Mouse (Mus musculus): ENCODE measurements at regions not wholly inside any gene's neighbourhood (a gene's known extent, or its start where the extent isn't known, plus 50 kb on each side); places are given as distances from the start of the nearest gene placed in this dataset.

DNA sequence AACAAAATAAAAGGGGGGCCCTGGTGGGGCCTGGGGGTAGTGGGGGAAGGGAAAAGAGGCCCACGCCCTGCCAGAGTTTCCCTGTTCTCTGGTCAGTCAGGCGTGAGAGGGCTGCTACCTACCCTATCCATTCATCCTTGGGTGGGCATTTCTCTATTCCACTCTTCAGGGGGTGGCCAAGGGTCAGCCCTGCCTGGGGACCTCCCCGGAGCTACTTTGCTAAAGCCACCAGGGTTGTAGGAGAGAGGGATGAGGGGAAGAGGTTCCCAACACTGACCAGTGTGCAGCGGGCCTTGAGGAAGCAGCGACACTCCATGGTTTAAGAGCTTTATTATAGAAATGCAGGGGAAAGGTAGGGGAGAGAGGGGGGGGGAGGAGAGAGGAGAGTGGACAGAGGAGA is 79.6 kb upstream of the Megf9 start:
- H3K27ac ChIP-seq (ENCODE audit: low read depth, low read length) = no peak overlapping the region
- WGBS = 43% methylated on average over 5 of the region's 5 CpGs
- no peak for ATAC-seq
- no peaks in the 10 kb centered on the region for H3K4me1 ChIP-seq (ENCODE audit: control insufficient read depth, insufficient read depth, low read depth, low read length)
- H3K27me3 ChIP-seq (replicated peaks; ENCODE audit: control insufficient read depth, insufficient read depth, low read length) = no peaks in the 10 kb centered on the region
- no peak overlapping the region for H3K4me2 ChIP-seq (ENCODE audit: low read length)
- no peak overlapping the region for H3K9ac ChIP-seq (ENCODE audit: low read depth, low read length)
- H3K4me3 ChIP-seq (ENCODE audit: low read length) = no peak overlapping the region
- no peaks in the 10 kb centered on the region for H3K36me3 ChIP-seq (ENCODE audit: control insufficient read depth, insufficient read depth, low read length)
- H3K9me3 ChIP-seq (ENCODE audit: control insufficient read depth, low read length) = no peaks in the 10 kb centered on the region

DNA sequence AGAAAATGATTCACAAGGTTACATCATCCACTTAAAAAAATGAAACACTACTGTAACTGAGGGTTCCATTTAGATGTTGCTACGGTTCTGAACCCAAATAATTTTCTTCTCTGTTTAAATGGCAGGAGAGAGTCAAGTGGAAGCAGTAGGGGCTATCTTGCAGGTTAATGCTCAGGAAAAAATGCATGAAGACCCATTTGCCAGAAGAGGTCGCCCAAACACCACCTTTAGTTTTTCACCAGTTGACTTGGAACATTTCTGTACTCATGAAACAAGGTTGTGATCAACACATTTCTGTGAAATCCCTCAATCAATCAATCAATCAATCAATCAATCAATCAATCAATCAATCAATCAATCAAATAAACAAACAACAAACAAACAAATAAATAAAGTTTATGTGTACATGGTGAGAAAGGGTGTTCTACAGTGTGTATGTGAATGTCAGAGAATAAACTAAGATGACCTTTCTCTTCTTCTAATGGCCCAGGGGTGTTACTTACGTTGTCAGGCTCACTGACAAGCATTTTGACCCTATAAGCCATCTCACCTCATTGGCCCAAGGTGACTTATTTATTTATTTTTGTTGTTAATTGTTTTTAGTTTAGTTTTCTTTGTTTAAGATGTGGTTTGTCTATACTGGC is 68.5 kb upstream of the Megf9 start:
- Histone ChIP-seq H3K4me1 (ENCODE audit: control insufficient read depth, insufficient read depth, low read depth, low read length) (no peaks in the 10 kb centered on the region), H3K36me3 (ENCODE audit: control insufficient read depth, insufficient read depth, low read length) (no peaks in the 10 kb centered on the region), H3K9me3 (ENCODE audit: control insufficient read depth, low read length) (no peaks in the 10 kb centered on the region), H3K27ac (ENCODE audit: low read depth, low read length) (no peak overlapping the region), H3K4me2 (ENCODE audit: low read length) (no peak overlapping the region), H3K4me3 (ENCODE audit: low read length) (no peak overlapping the region), H3K9ac (ENCODE audit: low read depth, low read length) (no peak overlapping the region), H3K27me3 (replicated peaks; ENCODE audit: control insufficient read depth, insufficient read depth, low read length) (no peaks in the 10 kb centered on the region)
- 32% methylated on average over 3 of the region's 3 CpGs for whole genome bisulfite sequencing
- ATAC-seq = peak; percentile 65

DNA sequence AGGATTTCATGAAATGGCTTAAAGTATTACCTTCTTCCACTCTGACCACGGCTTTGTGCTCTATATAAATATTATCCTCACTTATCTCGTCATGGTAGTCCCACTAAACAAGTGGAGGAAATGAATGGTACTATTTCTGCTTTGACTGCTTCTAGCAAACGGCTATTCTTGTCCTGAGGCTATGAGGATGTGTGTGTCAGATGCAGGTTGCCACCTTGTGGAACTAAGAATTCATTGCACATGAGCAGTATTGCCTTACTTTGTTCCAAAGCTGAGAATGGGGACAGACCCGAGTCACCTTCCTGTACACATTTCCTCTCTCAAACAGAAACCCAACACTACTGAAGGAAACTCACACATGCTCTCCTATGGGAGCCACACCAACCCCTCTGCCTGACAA is 66.5 kb upstream of the Megf9 start:
- Histone ChIP-seq H3K27ac (ENCODE audit: low read depth, low read length) (no peak overlapping the region), H3K4me3 (ENCODE audit: low read length) (no peak overlapping the region), H3K27me3 (replicated peaks; ENCODE audit: control insufficient read depth, insufficient read depth, low read length) (no peaks in the 10 kb centered on the region), H3K9me3 (ENCODE audit: control insufficient read depth, low read length) (no peaks in the 10 kb centered on the region), H3K4me1 (ENCODE audit: control insufficient read depth, insufficient read depth, low read depth, low read length) (no peaks in the 10 kb centered on the region), H3K4me2 (ENCODE audit: low read length) (no peak overlapping the region), H3K36me3 (ENCODE audit: control insufficient read depth, insufficient read depth, low read length) (no peaks in the 10 kb centered on the region), H3K9ac (ENCODE audit: low read depth, low read length) (no peak overlapping the region)
- peak; percentile 85 for ATAC-seq
- 11% methylated on average over 4 of the region's 4 CpGs for WGBS

Measured in hindbrain, embryonic 16.5 days (tissue).